Mouse (Mus musculus) liver, embryonic 14.5 days (tissue): ENCODE results near the gene Rag2.

Experiments used
- CTCF ChIP-seq: IDR thresholded peaks from 2 replicates; pipeline ENCODE4 v1.5.1; 2016; ENCODE audit warnings: antibody characterized with exemption, low read depth, control low read depth
- EP300 ChIP-seq: IDR thresholded peaks from 2 replicates; pipeline ENCODE4 v1.6.1; 2016; ENCODE audit warnings: antibody characterized with exemption, low read depth

DNA sequence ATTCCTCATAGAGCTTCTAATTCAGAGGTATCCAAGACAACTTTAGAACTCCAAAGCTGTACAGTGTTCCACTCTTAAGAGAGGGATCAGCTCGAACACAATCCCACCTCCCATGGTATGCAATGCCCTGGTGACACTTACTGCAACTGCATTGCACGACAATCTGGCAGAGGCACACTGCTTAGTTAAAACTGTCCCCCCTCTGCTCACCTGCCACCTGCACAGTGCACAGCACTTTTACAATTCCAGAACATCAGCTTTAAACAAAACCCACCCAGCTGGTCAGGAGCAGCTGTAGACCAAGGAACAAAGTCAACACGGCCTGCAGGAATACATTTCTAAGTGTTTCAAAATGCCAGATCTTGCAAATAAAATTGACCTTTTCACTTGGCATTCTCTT lies 3.6 kb upstream of the Rag2 start:
- TF ChIP-seq CTCF (no peak), EP300 (no peak)
